ENCODE assay signal across 9 mouse cellular contexts in the genomic region with DNA sequence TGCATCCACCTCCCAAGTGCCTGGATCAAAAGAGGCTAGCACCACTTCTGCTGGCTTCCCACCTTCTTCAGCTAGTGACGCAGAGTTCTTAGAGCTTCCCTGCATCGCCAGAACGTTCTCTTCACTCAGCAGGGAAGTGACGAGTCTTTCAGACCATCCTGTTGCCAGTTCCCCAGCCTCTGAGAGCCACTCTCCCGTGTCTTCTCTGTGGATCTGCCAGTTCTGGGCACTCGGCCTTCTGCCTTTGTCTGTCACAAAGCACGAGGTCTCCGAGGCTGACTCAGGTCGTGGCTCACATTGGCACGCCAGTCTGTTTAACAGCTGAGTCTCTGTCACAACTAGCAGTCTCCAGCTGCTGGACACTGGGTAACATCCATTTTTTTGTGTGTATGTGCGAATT. TPM values are rescaled to one million over a fixed set of nuclear protein-coding genes. Genes with fewer than 3 reads are reported as not detected.
DNase-seq lines count a peak whose midpoint lies in the region; ATAC-seq and TF ChIP-seq lines count a peak whose summit lies in the region.
"Had no signal": no experiment of that assay in that cellular context is flagged by ENCODE, and none has a peak within 500 bp of the region (broad histone marks: within the 10 kb centered on the region; RNA-seq: fewer than 3 reads in every experiment).

No protein-coding gene starts in this region.

- no peak for TF ChIP-seq CTCF in layer of hippocampus, adult 2 months (conservative IDR thresholded peaks at IDR 0.05)
- TF ChIP-seq CTCF in cortical plate, adult 2 months (IDR thresholded peaks at IDR 0.05; ENCODE audit: extremely low read depth, insufficient read depth, low read length) = no peak

- H3K4me3 ChIP-seq in layer of hippocampus, adult 2 months = no peak overlapping the region
- H3K4me3 ChIP-seq in cortical plate, adult 2 months (ENCODE audit: insufficient read depth, low read length) = no peak overlapping the region
- H3K4me3 ChIP-seq in hindbrain, embryonic 12.5 days = no peak overlapping the region
- no peak overlapping the region for H3K4me3 ChIP-seq in myocyte

- H3ac ChIP-seq in myocyte (ENCODE audit: control insufficient read depth, insufficient read length) = no peak overlapping the region

- H3K27me3 ChIP-seq in hindbrain, embryonic 12.5 days = no peaks in the 10 kb centered on the region
- no peaks in the 10 kb centered on the region for H3K27me3 ChIP-seq in myocyte (ENCODE audit: control insufficient read depth, insufficient read depth, insufficient read length)

- H3K27ac ChIP-seq in layer of hippocampus, adult 2 months = peak overlapping the region; percentile 80
- H3K27ac ChIP-seq in cortical plate, adult 2 months (ENCODE audit: insufficient read depth, low read length) = 0 out of 2 replicates have a peak overlapping the region, but pooled peaks have one; percentile 1
- peak overlapping the region; percentile 24 for H3K27ac ChIP-seq in hindbrain, embryonic 12.5 days

- H3K36me3 ChIP-seq in hindbrain, embryonic 12.5 days = no peaks in the 10 kb centered on the region
- H3K36me3 ChIP-seq in myocyte (ENCODE audit: control insufficient read depth, insufficient read depth) = no peaks in the 10 kb centered on the region

- H3K9me3 ChIP-seq in hindbrain, embryonic 12.5 days (replicated peaks) = no peaks in the 10 kb centered on the region

- no peak overlapping the region for H3K9ac ChIP-seq in hindbrain, embryonic 12.5 days
- H3K9ac ChIP-seq: lung, embryonic 14.5 days had no signal

- no peak for ATAC-seq in hindbrain, embryonic 12.5 days (ENCODE audit: low FRiP score)
- ATAC-seq in megakaryocyte, adult 5-6 weeks (ENCODE audit: poor library complexity, severe bottlenecking) = no peak

- DNase-seq in layer of hippocampus, adult 2 months (ENCODE audit: low spot score in 2 of 2) = no peak
- no peak for DNase-seq in layer of hippocampus, postnatal 25 days (ENCODE audit: extremely low spot score in 1 of 2, low spot score in 1 of 2)
- DNase-seq in spleen, postnatal 4 days (ENCODE audit: low spot score in 2 of 2) = no peak
- DNase-seq in urinary bladder, postnatal 14 days (ENCODE audit: low spot score) = no peak

- peaks cover 8% of the 10 kb centered on the region for H3K4me1 ChIP-seq in cortical plate, adult 2 months (ENCODE audit: control insufficient read depth, insufficient read depth, low read length)
- H3K4me1 ChIP-seq in hindbrain, embryonic 12.5 days = peaks cover 18% of the 10 kb centered on the region

- 54% methylated on average over 11 of the region's 11 CpGs for WGBS in hindbrain, embryonic 12.5 days

- no peak for TF ChIP-seq POLR2A in cortical plate, adult 2 months (IDR thresholded peaks at IDR 0.05; ENCODE audit: extremely low read depth, insufficient read depth, low read length)
- no peak for TF ChIP-seq POLR2A in myocyte (IDR thresholded peaks at IDR 0.05; ENCODE audit: insufficient read length, low read depth)

- H3K4me2 ChIP-seq in hindbrain, embryonic 12.5 days (replicated peaks) = no peak overlapping the region
- peak overlapping the region; percentile 33 for H3K4me2 ChIP-seq in myocyte (ENCODE audit: low read depth)
- H3K4me2 ChIP-seq: lung, embryonic 14.5 days had no signal

- no peaks in the 10 kb centered on the region for H3K79me2 ChIP-seq in myocyte (ENCODE audit: control insufficient read depth, insufficient read depth)

TF ChIP-seq in myocyte, 11 proteins besides CTCF, POLR2A, EP300 and RAD21:
- TF ChIP-seq E2F4 (IDR thresholded peaks at IDR 0.05; ENCODE audit: insufficient read depth) (no peak), MYOD1 (IDR thresholded peaks at IDR 0.05; ENCODE audit: control insufficient read depth in 1 of 3, insufficient read length in 2 of 3, low read depth in 2 of 3) (peak; percentile 61 to 93 (median 69)), CEBPB (IDR thresholded peaks at IDR 0.05; ENCODE audit: insufficient read depth, poor library complexity, severe bottlenecking) (no peak), TCF3 (IDR thresholded peaks at IDR 0.05; ENCODE audit: insufficient read length, low read depth) (peak; percentile 17), MYOG (IDR thresholded peaks at IDR 0.05; ENCODE audit: control insufficient read depth in 1 of 3, insufficient read depth in 1 of 3, insufficient read length in 2 of 3, low read depth in 2 of 3) (peak; percentile 29 to 83 (median 76)), REST (IDR thresholded peaks at IDR 0.05; ENCODE audit: insufficient read depth, insufficient read length) (no peak), TCF12 (IDR thresholded peaks at IDR 0.05; ENCODE audit: insufficient read depth, poor library complexity, severe bottlenecking) (peak; percentile 64), SRF (IDR thresholded peaks at IDR 0.05; ENCODE audit: control insufficient read depth, insufficient read length, low read depth) (no peak), MAX (IDR thresholded peaks at IDR 0.05; ENCODE audit: low read depth) (no peak), POLR2AphosphoS2 (IDR thresholded peaks at IDR 0.05; ENCODE audit: insufficient read length, low read depth) (no peak)

RNA-seq across cellular contexts. Expression of a gene that starts 24.7 kb away (rescaled TPM):
- total RNA-seq in layer of hippocampus, adult 2 months (2021) = 100 to 1,000 TPM; 285 to 307 TPM
- total RNA-seq in layer of hippocampus, postnatal 25 days (2021) = 100 to 1,000 TPM; 229 to 297 TPM
- polyA plus RNA-seq in cortical plate, adult 2 months (2012; rRNA removed) = 74.6 and 76.1 TPM in 2 replicates
- polyA plus RNA-seq in hindbrain, embryonic 12.5 days (2016; fragmentation: Nextera tagmentation; extraction: Ambion mirVana) = 30.2 and 31.0 TPM in 2 replicates
- polyA plus RNA-seq in myocyte (2012; fragmentation: generic; extraction: Trizol) = 127 TPM
- 87.7 and 107 TPM in 2 replicates for total RNA-seq in megakaryocyte, adult 5-6 weeks (2015)
- 15.0 and 21.5 TPM in 2 replicates for total RNA-seq in megakaryocyte, adult 5-6 weeks (2017)

Comparison
In these comparisons a context has a peak if more than half of its experiments do, and no peak if none do; other contexts are left out.
1. H3K27ac ChIP-seq: peak in every context shown above with its lines; median percentile 80 in layer of hippocampus, adult 2 months; 24 in hindbrain, embryonic 12.5 days; 1 in cortical plate, adult 2 months.